Mouse (Mus musculus) kidney, adult 11 months (tissue): Measurements from ENCODE around the gene Tbcd.

ENCODE experiments used
- DNase-seq: peaks from one replicate; pipeline ENCODE4 v3.0.0; 2022

Gene Tbcd

GRCm38 (mm10) chr11:121479476-121480203, 27.9 kb downstream of the Tbcd start:
- no peak for DNase-seq

DNA sequence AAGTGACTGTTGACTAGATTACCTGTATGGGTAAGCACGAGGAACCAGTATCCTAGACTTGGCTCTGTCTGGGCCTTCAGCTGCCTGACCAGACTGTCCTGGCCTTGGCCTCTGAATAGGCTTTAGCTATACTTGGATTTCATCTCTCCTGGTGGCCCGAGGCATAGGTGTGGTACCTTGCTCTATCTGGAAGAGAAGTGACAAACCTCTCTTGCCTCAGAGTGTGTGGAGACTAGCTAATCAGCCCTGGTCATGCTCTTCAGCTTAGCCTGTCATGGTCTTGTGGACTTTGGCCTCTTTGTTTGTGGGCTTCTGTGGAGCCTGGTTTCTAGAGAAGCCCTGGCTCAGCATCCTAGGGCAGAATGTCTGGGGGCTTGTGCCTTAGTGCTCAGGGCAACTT, 29.4 kb downstream of the Tbcd start:
- DNase-seq: peak; percentile 19

DNA sequence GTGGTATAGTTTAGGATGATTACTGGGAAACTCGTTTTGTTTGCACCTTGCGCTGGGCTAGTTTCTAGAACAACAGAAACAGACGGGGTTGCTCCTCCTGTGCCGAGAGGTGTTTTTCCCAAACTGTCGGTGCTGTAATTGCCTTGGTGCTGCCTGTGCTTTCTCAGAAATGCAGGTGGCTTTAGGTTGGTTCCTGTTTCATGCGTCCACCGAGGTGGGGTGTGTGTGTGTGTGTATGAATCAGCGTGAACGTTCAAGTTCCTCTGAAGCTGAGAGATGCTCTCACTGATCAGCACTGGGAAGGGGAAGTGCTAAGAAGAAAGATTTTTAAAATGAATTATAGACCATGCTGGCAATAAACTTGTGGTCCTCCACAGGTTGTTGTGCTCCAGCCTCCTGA, 34.1 kb downstream of the Tbcd start:
- no peak for DNase-seq

DNA sequence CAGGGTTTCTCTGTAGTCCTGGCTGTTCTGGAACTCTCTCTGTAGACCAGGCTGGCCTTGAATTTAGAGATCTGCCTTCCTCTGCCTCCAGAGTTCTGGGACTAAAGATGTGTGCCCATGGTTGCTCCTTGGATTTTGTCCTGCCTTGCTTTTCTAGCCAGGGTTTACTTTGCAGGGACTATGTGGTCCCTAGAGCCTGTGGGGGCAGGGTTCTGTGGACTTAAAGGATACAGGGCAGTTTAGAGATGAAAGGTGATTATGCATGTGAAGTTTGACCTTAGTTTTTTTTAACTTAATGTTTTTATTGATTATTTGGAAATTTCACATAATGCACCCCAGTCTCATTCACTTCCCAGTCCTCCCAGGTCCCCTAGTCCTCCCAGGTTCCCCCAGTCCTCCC, 38.9 kb downstream of the Tbcd start:
- DNase-seq: no peak

DNA sequence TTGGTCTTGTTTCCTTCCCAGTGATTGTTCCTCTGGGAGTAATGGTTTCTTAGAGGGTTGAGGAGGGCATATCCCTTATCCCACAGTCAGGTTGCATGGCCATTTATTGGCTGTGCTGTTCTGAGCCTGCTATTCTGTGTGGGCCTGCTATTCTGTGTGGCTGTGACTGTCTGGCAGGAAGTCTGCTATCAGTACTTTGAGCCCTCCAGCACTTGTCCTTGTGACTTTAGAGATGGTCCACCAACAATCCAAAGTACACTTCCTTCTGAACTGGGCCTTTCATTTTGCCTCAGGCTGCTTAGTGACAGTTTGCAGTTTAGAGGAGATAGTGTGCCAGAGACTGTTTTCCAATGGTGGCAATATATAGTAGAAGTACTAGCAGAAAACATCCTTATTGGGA, 48.8 kb downstream of the Tbcd start:
- no peak for DNase-seq

DNA sequence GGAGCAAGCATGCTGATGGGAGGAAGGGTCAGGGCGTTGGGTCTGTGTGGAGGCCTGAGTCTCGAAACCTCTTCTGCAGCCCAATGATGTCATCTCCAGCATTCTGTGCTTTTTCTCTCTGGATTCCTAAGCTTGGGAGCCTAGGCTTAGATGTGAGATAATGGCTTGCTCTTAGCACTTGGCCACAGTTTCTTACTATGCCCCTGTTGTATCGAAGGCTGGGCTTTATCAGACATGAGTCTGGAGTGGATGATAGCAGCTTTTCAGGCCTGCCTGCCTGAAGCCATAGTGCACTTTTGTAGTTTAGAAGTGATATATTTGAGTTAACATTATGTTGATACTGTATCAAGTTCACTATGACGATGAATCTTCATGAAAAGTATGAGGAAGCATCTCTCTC, 49.8 kb downstream of the Tbcd start:
- no peak for DNase-seq

DNA sequence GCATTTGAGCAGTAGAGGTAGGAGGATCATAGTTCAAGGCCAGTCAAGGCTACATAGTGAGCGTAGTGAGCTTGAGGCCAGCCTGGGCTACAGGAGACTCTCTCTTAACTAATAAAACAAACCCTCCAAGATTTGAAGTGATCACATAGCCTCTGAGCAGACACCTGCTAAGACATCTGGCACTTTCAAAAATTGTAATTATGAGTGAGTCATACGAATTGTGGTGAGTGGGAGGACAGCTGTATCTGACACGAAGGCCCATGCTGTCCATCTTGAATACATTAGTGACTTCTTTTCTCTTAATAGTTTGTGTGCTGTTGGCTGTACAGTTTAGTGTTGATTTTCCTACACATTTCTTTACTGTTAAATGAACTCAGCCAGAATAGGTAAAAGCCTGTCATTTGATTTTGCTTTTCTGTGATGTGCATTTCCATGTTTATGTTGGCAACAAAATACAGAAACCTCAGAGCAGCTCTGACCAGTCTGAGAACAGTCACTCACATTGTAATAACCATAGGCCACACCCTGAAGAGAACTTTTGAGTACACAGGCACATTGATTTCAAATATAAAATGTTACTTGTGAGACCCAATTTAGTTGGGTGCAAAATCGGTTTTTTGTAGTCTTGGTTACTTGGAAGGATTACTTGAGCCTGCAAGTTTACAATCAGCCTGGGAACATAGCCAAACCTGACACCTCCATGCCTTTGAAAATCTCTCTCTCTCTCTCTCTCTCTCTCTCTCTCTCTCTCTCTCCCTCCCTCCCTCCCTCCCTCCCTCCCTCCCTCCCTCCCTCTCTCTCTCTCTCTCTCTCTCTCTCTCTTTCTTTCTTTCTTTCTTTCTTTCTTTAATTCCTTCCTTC, 50.5 kb downstream of the Tbcd start:
- DNase-seq: no peak

DNA sequence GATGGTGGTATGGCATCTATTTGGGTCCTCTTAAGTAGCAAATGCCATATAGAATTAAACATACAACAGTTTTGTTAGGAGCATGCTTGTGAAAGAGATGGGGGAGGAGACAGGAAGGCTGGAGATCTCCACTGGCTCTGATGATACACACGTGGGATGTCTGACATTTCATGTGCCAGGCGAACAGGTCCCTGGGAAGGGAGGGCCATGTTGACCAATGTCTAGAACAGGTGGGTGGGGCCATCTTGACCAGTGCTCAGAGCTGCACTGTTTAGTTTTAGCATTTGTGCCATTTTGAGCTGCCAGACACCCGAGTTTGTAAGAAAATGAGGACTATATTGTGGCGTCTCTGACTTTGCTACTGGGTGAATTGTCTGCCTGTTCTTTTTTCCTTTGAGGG, 56.7 kb downstream of the Tbcd start:
- no peak for DNase-seq

- DNase-seq: peak; percentile 66
Measured at GRCm38 (mm10) chr11:121510512-121511246, 58.9 kb downstream of the Tbcd start.

DNA sequence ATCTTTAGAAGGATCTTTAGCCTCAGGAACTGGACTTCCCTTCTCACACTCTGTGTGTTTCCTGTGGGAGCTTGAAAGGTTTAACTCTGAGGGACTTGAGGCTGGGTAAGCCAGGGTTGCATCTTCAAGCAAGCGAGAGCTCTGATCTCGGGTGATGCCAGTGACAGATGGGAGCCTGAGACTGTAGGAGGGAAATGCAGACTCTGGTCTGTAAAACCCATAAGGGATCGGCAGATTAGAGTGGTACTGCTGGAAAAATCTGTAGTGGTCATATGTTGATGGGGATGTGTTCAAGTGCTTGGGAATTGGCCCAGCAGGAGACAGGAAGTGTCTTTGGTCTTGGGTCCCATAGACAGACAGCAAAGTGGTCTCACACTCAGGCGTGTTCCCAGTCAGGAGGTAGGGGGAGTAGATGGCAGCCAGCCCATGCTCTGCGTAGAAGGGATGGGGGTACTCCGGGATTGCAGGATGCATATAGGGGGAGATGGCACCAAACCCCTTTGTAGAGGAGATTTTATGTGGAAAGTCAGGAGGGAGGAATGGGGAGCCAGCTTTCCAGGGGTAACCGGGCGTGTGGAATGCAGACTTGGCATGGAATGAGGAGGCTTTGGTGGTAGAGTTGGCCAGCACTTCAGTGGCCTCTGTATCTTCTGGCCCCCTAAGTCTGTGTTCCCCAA, 61.3 kb downstream of the Tbcd start:
- no peak for DNase-seq

GRCm38 (mm10) chr11:121515996-121516395, 64.2 kb downstream of the Tbcd start:
- no peak for DNase-seq

- DNase-seq: peak; percentile 80
Measured at GRCm38 (mm10) chr11:121516906-121517305, 65.2 kb downstream of the Tbcd start.

DNA sequence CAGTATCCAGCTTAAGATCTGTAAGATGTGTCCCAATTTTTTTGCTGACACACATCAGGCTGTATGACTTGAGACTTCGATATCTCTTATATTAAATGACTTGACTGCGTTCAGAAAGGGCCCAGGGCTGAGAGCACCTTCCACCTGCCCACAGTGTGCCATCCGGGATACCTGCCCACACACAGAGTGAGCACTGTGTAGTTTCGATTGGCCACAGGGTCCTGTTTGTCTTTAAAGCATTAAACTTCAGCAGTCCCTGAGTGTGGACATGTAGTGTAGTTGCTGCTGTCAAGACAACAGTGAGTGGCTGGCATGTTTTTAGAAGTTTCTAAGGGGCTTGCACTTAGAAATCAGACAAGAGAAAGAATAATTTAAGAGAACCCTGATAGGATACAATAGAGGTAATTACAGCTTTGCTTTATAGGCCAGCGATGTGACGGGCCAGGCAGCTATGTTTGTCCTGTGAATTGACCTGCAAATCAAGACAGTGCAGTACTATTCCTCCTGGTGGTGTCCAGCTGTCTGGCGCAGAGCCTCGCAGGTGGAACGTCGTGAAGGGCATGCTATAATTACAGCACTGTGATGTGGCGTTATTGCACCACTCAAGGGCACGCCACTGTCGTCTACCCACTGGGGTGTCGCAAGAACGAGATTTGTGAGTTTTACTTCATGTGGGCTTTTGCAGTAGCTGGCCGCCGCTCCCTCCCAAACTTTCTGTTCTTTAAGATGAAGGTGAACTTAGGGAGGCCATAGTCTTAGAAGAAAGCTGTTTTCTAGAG, 66.1 kb downstream of the Tbcd start:
- DNase-seq: no peak

GRCm38 (mm10) chr11:121519131-121519530, 67.4 kb downstream of the Tbcd start, which contains the start of gene Zfp750:
Zfp750 (minus strand) TSS chr11:121519333.
- DNase-seq: peak; percentile 35

DNA sequence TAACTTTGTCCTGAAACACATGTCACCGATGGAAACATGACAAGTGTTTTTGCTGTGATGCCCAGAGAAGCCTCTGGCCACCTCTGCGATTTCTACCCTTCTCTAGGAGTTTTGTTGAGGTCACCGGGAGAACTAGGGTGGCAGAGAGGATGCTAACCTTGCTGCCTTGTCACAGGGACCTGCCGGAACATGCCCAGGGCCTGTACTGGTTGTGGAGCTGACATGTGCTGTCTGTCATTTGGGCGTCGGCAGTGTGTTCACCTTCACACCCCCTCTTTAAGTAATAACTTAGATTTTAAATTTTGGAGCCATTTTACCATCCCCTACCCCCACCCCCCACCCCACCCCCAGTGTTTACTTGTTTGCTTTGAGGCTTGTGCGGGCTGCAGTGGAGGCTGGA, 68.0 kb downstream of the Tbcd start:
- no peak for DNase-seq

GRCm38 (mm10) chr11:121520761-121521160, 69.0 kb downstream of the Tbcd start:
- DNase-seq: no peak

DNA sequence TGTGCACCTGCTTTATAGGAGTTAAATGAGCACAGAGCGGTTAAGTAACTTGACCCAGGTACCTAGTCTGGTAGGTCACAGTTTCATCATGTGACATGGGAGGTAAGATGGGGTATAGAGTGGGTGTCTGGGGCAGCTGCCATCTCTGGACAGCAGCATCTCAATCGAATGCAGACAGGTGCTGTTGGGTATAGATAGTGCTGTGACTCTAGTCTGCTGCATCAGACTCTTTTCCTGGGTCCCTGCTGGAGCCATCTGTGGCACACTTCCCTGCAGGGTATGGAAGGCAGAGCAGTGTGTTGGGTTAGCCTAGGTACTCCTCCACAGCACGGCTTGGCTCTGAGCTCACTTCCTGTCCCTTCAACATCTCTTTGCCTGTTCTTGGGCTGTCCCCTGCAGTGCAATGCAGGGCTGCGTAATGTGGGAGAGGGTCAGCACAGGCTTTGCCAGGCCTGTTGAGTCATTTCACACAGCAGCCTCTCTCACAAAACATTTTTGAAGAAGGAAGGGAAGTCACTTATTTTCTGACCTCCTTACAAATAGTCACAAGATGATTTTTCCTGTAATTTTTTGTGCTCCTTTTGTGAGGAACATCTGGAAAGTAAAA, 70.5 kb downstream of the Tbcd start:
- DNase-seq: no peak

DNA sequence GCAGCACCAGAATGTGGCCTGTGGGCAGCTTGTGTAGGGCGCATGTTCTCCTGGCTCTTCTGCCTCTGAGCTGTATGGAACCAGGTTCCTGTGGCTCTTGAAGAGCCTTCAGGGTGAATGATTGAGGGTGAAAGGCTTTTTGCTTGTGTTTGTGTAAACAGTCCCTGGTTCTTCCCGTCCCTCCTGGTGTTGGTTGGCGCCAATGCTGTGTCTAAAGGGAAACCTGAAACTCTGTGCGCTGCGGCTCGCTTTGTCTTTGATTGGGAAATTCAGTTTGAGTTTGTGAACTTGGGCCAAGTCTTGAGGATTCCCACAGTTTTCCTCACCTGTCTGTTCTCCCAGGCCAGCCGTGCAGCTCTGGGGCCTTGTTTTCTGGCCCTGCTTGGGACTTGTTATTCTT, 72.4 kb downstream of the Tbcd start:
- DNase-seq: no peak

GRCm38 (mm10) chr11:121529747-121530146, 78.0 kb downstream of the Tbcd start:
- DNase-seq: no peak

DNA sequence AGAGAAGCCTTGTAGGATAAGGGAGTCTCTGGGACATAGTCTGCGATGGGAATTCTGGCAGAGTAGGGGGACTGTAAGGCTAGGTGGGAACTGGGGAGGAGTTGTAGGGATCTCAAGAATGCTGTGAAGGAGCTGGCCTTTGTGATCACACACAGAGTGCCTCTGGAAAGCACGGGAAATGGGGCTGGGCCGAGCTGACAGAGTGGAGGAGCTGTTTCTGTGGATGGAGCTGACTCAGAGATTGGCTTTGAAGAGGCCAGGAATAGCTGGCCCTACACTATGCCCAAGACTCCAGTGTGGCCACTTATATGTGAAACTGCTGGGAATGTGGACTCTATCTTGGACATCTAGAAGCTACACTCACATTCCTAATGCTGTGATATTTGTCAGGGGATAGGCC, 84.8 kb downstream of the Tbcd start:
- no peak for DNase-seq

GRCm38 (mm10) chr11:121542471-121542870, 90.7 kb downstream of the Tbcd start:
- no peak for DNase-seq
